Mouse (Mus musculus): ENCODE results near the gene Cnot10.

The Cnot10 gene

GRCm38 (mm10) chr9:114549117-114549516 is 90.9 kb downstream of the Cnot10 start:
- in situ Hi-C loops (cut with MboI, MseI) = no loop called here

GRCm38 (mm10) chr9:114548496-114548895 is 91.5 kb downstream of the Cnot10 start:
- in situ Hi-C loops (cut with MboI, MseI) = no loop called here

GRCm38 (mm10) chr9:114547643-114548077 is 92.3 kb downstream of the Cnot10 start:
- in situ Hi-C loops (cut with MboI, MseI) = no loop called here

GRCm38 (mm10) chr9:114546765-114547164 is 93.2 kb downstream of the Cnot10 start:
- in situ Hi-C loops (cut with MboI, MseI) = no loop called here

- in situ Hi-C loops (cut with MboI, MseI) = no loop called here
Measured at GRCm38 (mm10) chr9:114544754-114545393, 95.1 kb downstream of the Cnot10 start.

- in situ Hi-C loops (cut with MboI, MseI) = no loop called here
Measured at GRCm38 (mm10) chr9:114543882-114544753, 95.9 kb downstream of the Cnot10 start.

- in situ Hi-C loops (cut with MboI, MseI) = no loop called here
Measured at GRCm38 (mm10) chr9:114541279-114541741, 98.7 kb downstream of the Cnot10 start.

- in situ Hi-C loops (cut with MboI, MseI) = no loop called here
Measured at GRCm38 (mm10) chr9:114538996-114539563, 100.9 kb downstream of the Cnot10 start.

GRCm38 (mm10) chr9:114536628-114537027 is 103.4 kb downstream of the Cnot10 start:
- in situ Hi-C loops (cut with MboI, MseI) = no loop called here

Measured in T-helper 2 cell (primary cell).